Mouse (Mus musculus): ENCODE measurements around the gene Glis1. TPM values are rescaled to one million over a fixed set of nuclear protein-coding genes. Genes with fewer than 3 reads are reported as not detected.
"Not testable (repeated sequence)": the region's sequence is repeated elsewhere in the genome, so short reads cannot be mapped to it uniquely, and the experiment has no call there.

The Glis1 gene
- total and polyA plus RNA-seq, 3 experiments = 0.16 to 0.38 (median 0.20) TPM

DNA sequence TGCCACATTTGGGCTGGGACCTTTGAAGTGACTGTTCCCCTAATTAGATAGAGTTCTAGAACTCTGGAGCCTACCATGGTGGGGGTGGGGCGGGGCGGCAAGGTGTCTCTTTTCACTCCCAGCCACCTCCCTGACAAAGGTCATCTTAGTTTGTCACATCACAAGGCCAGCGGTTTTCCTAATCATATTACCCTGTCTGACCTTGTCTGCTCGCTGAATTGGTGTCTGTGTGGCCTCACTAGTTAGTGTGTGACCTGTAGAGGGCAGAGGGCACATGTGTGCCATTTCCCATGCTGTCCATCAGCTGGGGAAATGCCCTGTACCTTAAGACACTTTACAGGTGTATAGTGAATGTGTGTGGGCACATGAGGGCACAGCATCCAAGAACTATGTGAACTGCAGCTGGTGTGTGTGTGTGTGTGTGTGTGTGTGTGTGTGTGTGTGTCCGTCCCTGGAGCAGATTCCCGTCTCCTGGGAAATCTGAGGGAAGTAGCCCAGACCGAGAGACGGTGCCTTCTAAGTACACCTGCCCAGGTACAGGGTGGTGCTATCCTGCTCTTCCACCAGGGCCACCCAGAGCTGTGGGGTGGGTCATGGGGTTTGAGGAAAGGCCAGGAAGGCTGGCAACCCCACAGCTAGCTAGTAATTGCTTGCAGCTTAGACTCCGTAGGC lies 163.0 kb downstream of the Glis1 start:
- Histone ChIP-seq H3K9me3 (replicated peaks) (no peaks in the 10 kb centered on the region), H3K4me3 (ENCODE audit: low read depth, low read length) (no peak overlapping the region), H3K27me3 (ENCODE audit: insufficient read depth, low read length) (peaks cover 8% of the 10 kb centered on the region; the same call in 1 of the 2 replicates), H3K36me3 (replicated peaks) (no peaks in the 10 kb centered on the region), H3K4me1 (ENCODE audit: insufficient read depth, low read depth, low read length) (no peaks in the 10 kb centered on the region)
- DNase-seq (ENCODE audit: low spot score) (no peak), ATAC-seq (ENCODE audit: extremely low read depth, insufficient number of reproducible peaks, low FRiP score, poor library complexity, severe bottlenecking) (no peak)
- TF ChIP-seq TAL1 (conservative IDR thresholded peaks at IDR 0.05; ENCODE audit: low read depth, low read length) (no peak), POLR2AphosphoS5 (IDR thresholded peaks at IDR 0.05; ENCODE audit: insufficient replicate concordance, low read depth, low read length) (no peak), GATA2 (IDR thresholded peaks at IDR 0.05; ENCODE audit: borderline replicate concordance, low read depth, low read length) (no peak), GATA1 (IDR thresholded peaks at IDR 0.05; ENCODE audit: borderline replicate concordance, low read length) (no peak), CTCF (IDR thresholded peaks at IDR 0.05; ENCODE audit: low read depth, low read length) (no peak)

DNA sequence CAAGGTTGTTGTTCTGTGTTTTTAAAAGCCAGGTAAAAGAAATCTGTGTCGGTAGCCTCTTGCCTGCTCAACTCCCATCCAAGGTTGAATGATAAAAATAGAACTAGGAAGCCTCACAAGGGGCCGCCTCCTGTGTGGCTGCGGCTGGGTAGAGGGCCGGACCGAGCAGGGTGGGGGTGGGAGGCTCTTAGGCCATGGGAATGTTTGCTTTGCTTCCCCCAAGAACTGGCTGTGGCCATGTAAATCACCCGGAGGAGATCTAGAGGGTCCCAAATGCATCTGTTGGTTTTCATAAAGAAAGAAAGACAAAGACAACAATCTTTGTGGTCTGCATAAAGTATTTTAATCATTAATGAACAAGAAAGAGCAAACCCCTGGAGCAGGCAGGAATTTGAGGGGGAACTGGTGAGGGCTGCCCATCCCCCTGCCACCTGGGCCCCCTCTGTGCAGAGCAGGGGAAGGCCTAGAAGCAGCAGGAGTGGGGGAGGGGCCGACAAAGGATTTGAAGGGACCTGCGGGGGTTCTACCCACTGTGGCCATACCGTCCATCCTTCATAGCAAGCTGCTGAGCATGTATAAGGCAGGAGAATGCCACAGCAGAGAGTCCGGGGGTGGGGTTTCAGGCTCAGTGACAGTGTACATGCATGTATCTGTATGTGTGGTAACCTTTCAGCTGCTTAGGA lies 163.6 kb downstream of the Glis1 start:
- no peak for ATAC-seq (ENCODE audit: extremely low read depth, insufficient number of reproducible peaks, low FRiP score, poor library complexity, severe bottlenecking)
- no peaks in the 10 kb centered on the region for H3K36me3 ChIP-seq (replicated peaks)
- H3K4me3 ChIP-seq (ENCODE audit: low read depth, low read length) = no peak overlapping the region
- TF ChIP-seq CTCF (IDR thresholded peaks at IDR 0.05; ENCODE audit: low read depth, low read length) = no peak
- TF ChIP-seq GATA1 (IDR thresholded peaks at IDR 0.05; ENCODE audit: borderline replicate concordance, low read length) = no peak
- TF ChIP-seq POLR2AphosphoS5 (IDR thresholded peaks at IDR 0.05; ENCODE audit: insufficient replicate concordance, low read depth, low read length) = no peak
- TF ChIP-seq GATA2 (IDR thresholded peaks at IDR 0.05; ENCODE audit: borderline replicate concordance, low read depth, low read length) = no peak
- no peak for TF ChIP-seq TAL1 (conservative IDR thresholded peaks at IDR 0.05; ENCODE audit: low read depth, low read length)
- no peaks in the 10 kb centered on the region for H3K9me3 ChIP-seq (replicated peaks)
- DNase-seq (ENCODE audit: low spot score) = no peak
- peaks cover 15% of the 10 kb centered on the region; the same call in 1 of the 2 replicates for H3K27me3 ChIP-seq (ENCODE audit: insufficient read depth, low read length)
- no peaks in the 10 kb centered on the region; the same call in 1 of the 2 replicates for H3K4me1 ChIP-seq (ENCODE audit: insufficient read depth, low read depth, low read length)

DNA sequence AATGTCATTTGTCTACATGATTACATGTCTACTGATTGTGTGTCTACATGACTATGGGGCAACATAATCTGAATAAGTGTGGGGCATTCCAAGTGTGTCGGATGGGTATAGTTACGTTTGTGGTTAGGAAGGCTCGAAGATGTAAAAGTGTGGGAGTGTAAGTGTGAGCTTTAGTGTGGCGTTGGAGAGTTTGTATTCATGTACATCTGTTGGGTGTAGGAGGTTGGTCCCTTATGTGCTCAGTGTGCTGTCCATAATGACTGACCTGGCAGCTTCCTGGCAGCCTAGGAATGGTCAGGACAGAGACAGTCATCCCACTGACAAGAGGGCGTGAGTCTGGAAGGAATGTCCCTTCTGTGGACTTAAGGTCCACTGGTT lies 164.2 kb downstream of the Glis1 start:
- not testable (repeated sequence) for DNase-seq (ENCODE audit: low spot score); ATAC-seq (ENCODE audit: extremely low read depth, insufficient number of reproducible peaks, low FRiP score, poor library complexity, severe bottlenecking); H3K36me3 ChIP-seq (replicated peaks); H3K4me1 ChIP-seq (ENCODE audit: insufficient read depth, low read depth, low read length); H3K9me3 ChIP-seq (replicated peaks); H3K4me3 ChIP-seq (ENCODE audit: low read depth, low read length)
- H3K27me3 ChIP-seq (ENCODE audit: insufficient read depth, low read length) = peaks cover 14% of the 10 kb centered on the region; the same call in 1 of the 2 replicates

DNA sequence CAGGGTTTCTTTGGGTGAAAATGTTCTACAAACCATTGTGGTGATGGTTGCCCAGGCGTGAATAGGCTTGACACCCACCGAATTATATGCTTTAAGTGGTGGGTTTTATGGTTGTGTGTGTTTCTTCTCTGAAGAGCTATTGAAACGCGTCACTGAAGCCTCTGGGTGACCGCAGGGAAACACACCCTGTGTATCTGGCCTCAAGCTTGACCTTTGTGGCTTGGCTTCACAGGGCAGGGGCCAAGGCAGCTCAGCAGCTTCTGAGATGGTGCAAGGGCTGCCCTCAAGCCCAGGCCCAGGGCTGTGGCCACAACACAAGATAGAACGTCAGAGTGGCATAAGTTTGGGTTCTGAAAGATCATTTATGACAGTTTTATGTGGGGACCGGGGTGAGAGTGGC lies 167.9 kb downstream of the Glis1 start:
- ATAC-seq (ENCODE audit: extremely low read depth, insufficient number of reproducible peaks, low FRiP score, poor library complexity, severe bottlenecking) (no peak), DNase-seq (ENCODE audit: low spot score) (no peak)
- H3K9me3 ChIP-seq (replicated peaks) = no peaks in the 10 kb centered on the region
- H3K4me3 ChIP-seq (ENCODE audit: low read depth, low read length) = no peak overlapping the region
- H3K4me1 ChIP-seq (ENCODE audit: insufficient read depth, low read depth, low read length) = no peaks in the 10 kb centered on the region; the same call in 1 of the 2 replicates
- TF ChIP-seq POLR2AphosphoS5 (IDR thresholded peaks at IDR 0.05; ENCODE audit: insufficient replicate concordance, low read depth, low read length) = no peak
- no peak for TF ChIP-seq CTCF (IDR thresholded peaks at IDR 0.05; ENCODE audit: low read depth, low read length)
- TF ChIP-seq TAL1 (conservative IDR thresholded peaks at IDR 0.05; ENCODE audit: low read depth, low read length) = no peak
- TF ChIP-seq GATA1 (IDR thresholded peaks at IDR 0.05; ENCODE audit: borderline replicate concordance, low read length) = no peak
- TF ChIP-seq GATA2 (IDR thresholded peaks at IDR 0.05; ENCODE audit: borderline replicate concordance, low read depth, low read length) = no peak
- H3K36me3 ChIP-seq (replicated peaks) = no peaks in the 10 kb centered on the region
- peaks cover 18% of the 10 kb centered on the region for H3K27me3 ChIP-seq (ENCODE audit: insufficient read depth, low read length)

DNA sequence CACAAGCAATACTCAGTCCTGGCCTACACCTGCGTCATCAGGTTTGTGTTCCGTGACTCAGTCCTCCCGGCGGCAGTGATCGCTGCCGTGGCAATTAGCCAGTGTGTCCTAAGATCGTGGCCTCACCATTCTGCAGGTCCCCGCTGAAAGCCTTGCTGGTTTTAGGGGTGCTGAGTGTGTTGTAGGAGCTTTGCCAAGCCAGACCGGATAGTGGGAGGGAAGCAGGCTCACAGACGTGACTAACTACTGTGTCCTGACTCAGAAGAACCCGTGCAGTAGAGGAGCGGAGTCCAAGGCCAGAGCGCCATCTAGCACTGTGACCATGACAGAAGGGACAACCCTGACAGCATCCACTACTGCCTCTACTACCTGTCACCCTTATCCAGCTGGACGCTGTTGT lies 168.4 kb downstream of the Glis1 start:
- H3K4me3 ChIP-seq (ENCODE audit: low read depth, low read length) = no peak overlapping the region
- DNase-seq (ENCODE audit: low spot score) = no peak
- no peak for ATAC-seq (ENCODE audit: extremely low read depth, insufficient number of reproducible peaks, low FRiP score, poor library complexity, severe bottlenecking)
- TF ChIP-seq CTCF (IDR thresholded peaks at IDR 0.05; ENCODE audit: low read depth, low read length) = no peak
- TF ChIP-seq TAL1 (conservative IDR thresholded peaks at IDR 0.05; ENCODE audit: low read depth, low read length) = no peak
- TF ChIP-seq GATA1 (IDR thresholded peaks at IDR 0.05; ENCODE audit: borderline replicate concordance, low read length) = no peak
- TF ChIP-seq POLR2AphosphoS5 (IDR thresholded peaks at IDR 0.05; ENCODE audit: insufficient replicate concordance, low read depth, low read length) = no peak
- no peak for TF ChIP-seq GATA2 (IDR thresholded peaks at IDR 0.05; ENCODE audit: borderline replicate concordance, low read depth, low read length)
- H3K36me3 ChIP-seq (replicated peaks) = no peaks in the 10 kb centered on the region
- H3K9me3 ChIP-seq (replicated peaks) = no peaks in the 10 kb centered on the region
- H3K4me1 ChIP-seq (ENCODE audit: insufficient read depth, low read depth, low read length) = no peaks in the 10 kb centered on the region; the same call in 1 of the 2 replicates
- peaks cover 18% of the 10 kb centered on the region for H3K27me3 ChIP-seq (ENCODE audit: insufficient read depth, low read length)

DNA sequence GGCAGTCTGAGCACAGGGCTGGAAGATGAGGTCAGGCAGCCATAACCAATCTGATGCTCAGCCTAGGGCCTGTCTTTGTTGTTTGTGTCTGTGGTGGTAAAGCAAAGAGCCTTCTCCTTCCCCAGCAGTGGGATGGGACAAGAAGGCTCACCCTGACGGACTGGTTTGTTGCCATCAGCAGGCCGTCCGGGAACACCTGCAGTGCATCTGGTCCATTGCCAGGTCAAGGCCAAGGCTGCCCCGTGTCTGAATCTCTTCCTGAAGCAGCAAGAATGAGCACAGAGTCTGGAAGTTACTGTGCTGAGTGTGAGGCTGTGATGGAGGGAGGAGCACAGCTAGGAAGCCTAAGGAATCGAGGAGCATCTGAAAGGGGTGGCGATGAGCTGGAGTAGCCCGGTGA lies 168.8 kb downstream of the Glis1 start:
- Histone ChIP-seq H3K4me1 (ENCODE audit: insufficient read depth, low read depth, low read length) (no peaks in the 10 kb centered on the region; the same call in 1 of the 2 replicates), H3K36me3 (replicated peaks) (no peaks in the 10 kb centered on the region), H3K4me3 (ENCODE audit: low read depth, low read length) (no peak overlapping the region), H3K9me3 (replicated peaks) (no peaks in the 10 kb centered on the region), H3K27me3 (ENCODE audit: insufficient read depth, low read length) (peaks cover 20% of the 10 kb centered on the region)
- ATAC-seq (ENCODE audit: extremely low read depth, insufficient number of reproducible peaks, low FRiP score, poor library complexity, severe bottlenecking) (no peak), DNase-seq (ENCODE audit: low spot score) (no peak)
- TF ChIP-seq TAL1 (conservative IDR thresholded peaks at IDR 0.05; ENCODE audit: low read depth, low read length) (no peak), GATA2 (IDR thresholded peaks at IDR 0.05; ENCODE audit: borderline replicate concordance, low read depth, low read length) (no peak), GATA1 (IDR thresholded peaks at IDR 0.05; ENCODE audit: borderline replicate concordance, low read length) (no peak), CTCF (IDR thresholded peaks at IDR 0.05; ENCODE audit: low read depth, low read length) (no peak), POLR2AphosphoS5 (IDR thresholded peaks at IDR 0.05; ENCODE audit: insufficient replicate concordance, low read depth, low read length) (no peak)

Data from G1E (cell line).